Comparison of ENCODE assay signal across 35 mouse cellular contexts in genomic region chr13:3910356-3910755, GRCm38 (mm10). TPM values are rescaled to one million over a fixed set of nuclear protein-coding genes. Genes with fewer than 3 reads are reported as not detected.
"Had no signal": no experiment of that assay in that cellular context is flagged by ENCODE, and none has a peak within 500 bp of the region (broad histone marks: within the 10 kb centered on the region; RNA-seq: fewer than 3 reads in every experiment).

No protein-coding gene starts in this region.

- DNase-seq: left cerebral cortex, postnatal 4 days; liver; liver, embryonic 13.5 days; liver, postnatal 0 days; lung, adult 18-20 months; lung, adult 2 months; lung, embryonic 14.5 days; lung, postnatal 10 days; lung, postnatal 14 days; lung, postnatal 36 days; lung, postnatal 4 days; midbrain, embryonic 14.5 days had no signal

- H3K36me3 ChIP-seq: midbrain, embryonic 15.5 days had no signal

- H3K4me3 ChIP-seq: limb, embryonic 10.5 days; limb, embryonic 12.5 days; limb, embryonic 13.5 days; limb, embryonic 15.5 days; liver, embryonic 12.5 days; liver, embryonic 13.5 days; liver, embryonic 15.5 days; lung, embryonic 15.5 days; megakaryocyte, embryonic 14.5 days; midbrain, embryonic 10.5 days; midbrain, embryonic 12.5 days; midbrain, embryonic 13.5 days; midbrain, embryonic 15.5 days; myocyte had no signal

- H3K27me3 ChIP-seq: limb, embryonic 12.5 days; limb, embryonic 13.5 days; limb, embryonic 15.5 days; liver, embryonic 12.5 days; liver, embryonic 13.5 days; liver, embryonic 15.5 days; lung, embryonic 15.5 days; megakaryocyte, embryonic 14.5 days; midbrain, embryonic 12.5 days; midbrain, embryonic 13.5 days; midbrain, embryonic 15.5 days had no signal

- H3K9me3 ChIP-seq: limb, embryonic 10.5 days; limb, embryonic 13.5 days; limb, embryonic 15.5 days; liver, embryonic 12.5 days; liver, embryonic 13.5 days; liver, embryonic 15.5 days; lung, embryonic 15.5 days; megakaryocyte, embryonic 14.5 days; midbrain, embryonic 13.5 days; midbrain, embryonic 15.5 days had no signal

- H3K4me1 ChIP-seq: limb, embryonic 10.5 days; limb, embryonic 12.5 days; limb, embryonic 13.5 days; limb, embryonic 15.5 days; megakaryocyte, embryonic 14.5 days; midbrain, embryonic 10.5 days; midbrain, embryonic 12.5 days; midbrain, embryonic 13.5 days; midbrain, embryonic 15.5 days had no signal

RNA-seq across cellular contexts. Expression of gene Tubal3, which starts 7.7 kb away (rescaled TPM):
- total RNA-seq: left cerebral cortex, postnatal 10 days; left cerebral cortex, postnatal 14 days; left cerebral cortex, postnatal 25 days; left cerebral cortex, postnatal 36 days; left cerebral cortex, postnatal 4 days; liver, adult 2 months; megakaryocyte progenitor cell, adult 5-6 weeks; megakaryocyte, adult 5-6 weeks; megakaryocyte-erythroid progenitor cell, adult 5-6 weeks; midbrain, postnatal 0 days; monocyte, adult 5-6 weeks had no signal

RNA-seq across cellular contexts. Expression of gene Ucn3, which starts 34.8 kb away (rescaled TPM):
- total RNA-seq: left cerebral cortex, postnatal 10 days; left cerebral cortex, postnatal 14 days; liver, adult 2 months; megakaryocyte progenitor cell, adult 5-6 weeks; megakaryocyte, adult 5-6 weeks; megakaryocyte-erythroid progenitor cell, adult 5-6 weeks; monocyte, adult 5-6 weeks had no signal

RNA-seq across cellular contexts. Expression of gene Calm5, which starts 56.4 kb away (rescaled TPM):
- total RNA-seq: left cerebral cortex, postnatal 10 days; left cerebral cortex, postnatal 14 days; left cerebral cortex, postnatal 25 days; left cerebral cortex, postnatal 36 days; left cerebral cortex, postnatal 4 days; liver, adult 2 months; megakaryocyte progenitor cell, adult 5-6 weeks; megakaryocyte, adult 5-6 weeks; megakaryocyte-erythroid progenitor cell, adult 5-6 weeks; midbrain, postnatal 0 days; monocyte, adult 5-6 weeks had no signal
